Mouse (Mus musculus) testis, adult 2 months (tissue): ENCODE results near the gene Ppil1.

Source experiments
- CTCF ChIP-seq: fragments of 200-500 bp; IDR thresholded peaks from 2 replicates; pipeline ENCODE4 v1.5.1; 2012; ENCODE audit warnings: low read depth, mild to moderate bottlenecking, inconsistent platforms, low read length, moderate library complexity; ENCODE audit not compliant: control insufficient read depth, insufficient read depth, insufficient replicate concordance
- POLR2A ChIP-seq: fragments of 200-500 bp; IDR thresholded peaks from 2 replicates; pipeline ENCODE4 v1.6.1; 2012; ENCODE audit warnings: low read depth, mild to moderate bottlenecking, inconsistent platforms, low read length, moderate library complexity; ENCODE audit not compliant: control insufficient read depth

- TF ChIP-seq CTCF (no peak), POLR2A (no peak)
These were observed 27.9 kb downstream of the Ppil1 start for GRCm38 (mm10) chr17:29236111-29236510.
